Mouse (Mus musculus) cerebellum, adult 11-12 months (tissue): ENCODE data around the gene Itga3.

Experiments
- DNase-seq: peaks from one replicate; pipeline ENCODE4 v3.0.0; 2022

Itga3 gene

GRCm38 (mm10) chr11:95095596-95095995 lies 19.0 kb upstream of the Itga3 start:
- DNase-seq, result no peak

GRCm38 (mm10) chr11:95093077-95093476 lies 16.5 kb upstream of the Itga3 start:
- DNase-seq, result no peak

- DNase-seq, result no peak
These were observed 12.5 kb upstream of the Itga3 start for GRCm38 (mm10) chr11:95088857-95089779.

- DNase-seq, result no peak
These were observed 11.7 kb upstream of the Itga3 start for GRCm38 (mm10) chr11:95088286-95088685.

- no peak for DNase-seq
These were observed 11.0 kb upstream of the Itga3 start for GRCm38 (mm10) chr11:95087301-95088228.

GRCm38 (mm10) chr11:95086229-95086628 lies 9.6 kb upstream of the Itga3 start:
- DNase-seq, result no peak

GRCm38 (mm10) chr11:95085710-95086109 lies 9.1 kb upstream of the Itga3 start:
- no peak for DNase-seq

GRCm38 (mm10) chr11:95084811-95085382 lies 8.3 kb upstream of the Itga3 start:
- DNase-seq, result no peak

- DNase-seq, result no peak
These were observed 7.6 kb upstream of the Itga3 start for GRCm38 (mm10) chr11:95084175-95084574.

- DNase-seq, result no peak
These were observed 6.3 kb upstream of the Itga3 start for GRCm38 (mm10) chr11:95082896-95083295.

- no peak for DNase-seq
These were observed 4.2 kb upstream of the Itga3 start for GRCm38 (mm10) chr11:95080783-95081182.

GRCm38 (mm10) chr11:95079256-95079875 lies 2.8 kb upstream of the Itga3 start:
- no peak for DNase-seq

- no peak for DNase-seq
These were observed 1.4 kb upstream of the Itga3 start for GRCm38 (mm10) chr11:95077956-95078355.

GRCm38 (mm10) chr11:95076041-95076535 lies 513 bp downstream of the Itga3 start:
- DNase-seq, result peak; percentile 81

- DNase-seq, result peak; percentile 51
These were observed 1.2 kb downstream of the Itga3 start for GRCm38 (mm10) chr11:95075197-95076040.

GRCm38 (mm10) chr11:95074694-95075093 lies 1.9 kb downstream of the Itga3 start:
- no peak for DNase-seq

- no peak for DNase-seq
These were observed 2.8 kb downstream of the Itga3 start for GRCm38 (mm10) chr11:95073835-95074234.

GRCm38 (mm10) chr11:95072804-95073203 lies 3.8 kb downstream of the Itga3 start:
- DNase-seq, result peak; percentile 90

- no peak for DNase-seq
These were observed 4.5 kb downstream of the Itga3 start for GRCm38 (mm10) chr11:95072136-95072535.

GRCm38 (mm10) chr11:95071266-95071665 lies 5.3 kb downstream of the Itga3 start:
- DNase-seq, result peak; percentile 64
